Mouse (Mus musculus) ES-Bruce4 (cell line): ENCODE results near the gene 4931428F04Rik. TPM values are rescaled to one million over a fixed set of nuclear protein-coding genes. Genes with fewer than 3 reads are reported as not detected.

Source experiments
- H3K27ac ChIP-seq: 2 replicates; pipeline ENCODE4 v1.5.1; 2012; ENCODE audit warnings: low read length, inconsistent platforms; ENCODE audit not compliant: insufficient read depth
- H3K27me3 ChIP-seq: 2 replicates; pipeline ENCODE4 v1.6.1; 2012; ENCODE audit warnings: mild to moderate bottlenecking, low read length, inconsistent platforms; ENCODE audit not compliant: control insufficient read depth, poor library complexity, insufficient read depth, severe bottlenecking
- H3K36me3 ChIP-seq: 2 replicates; pipeline ENCODE4 v1.6.1; 2012; ENCODE audit warnings: inconsistent platforms, mild to moderate bottlenecking, low read length, moderate library complexity; ENCODE audit not compliant: control insufficient read depth, poor library complexity, insufficient read depth, severe bottlenecking
- H3K4me1 ChIP-seq: one replicate; pipeline ENCODE4 v1.8.1; 2011; ENCODE audit warnings: low read length; ENCODE audit not compliant: control insufficient read depth, insufficient read depth
- H3K4me3 ChIP-seq: 2 replicates; pipeline ENCODE4 v1.5.1; 2011; ENCODE audit warnings: low read depth, mild to moderate bottlenecking, low read length
- H3K9ac ChIP-seq: 2 replicates; pipeline ENCODE4 v1.6.1; 2012; ENCODE audit warnings: low read depth, mild to moderate bottlenecking, inconsistent platforms; ENCODE audit not compliant: poor library complexity, severe bottlenecking
- H3K9me3 ChIP-seq: replicated peaks from 2 replicates; pipeline ENCODE4 v1.6.1; 2012; ENCODE audit warnings: mild to moderate bottlenecking, low read length, inconsistent platforms; ENCODE audit not compliant: control insufficient read depth, poor library complexity, insufficient read depth, severe bottlenecking
- CTCF ChIP-seq: IDR thresholded peaks from one replicate; pipeline ENCODE4 v1.8.1; 2011; ENCODE audit warnings: low read depth, low read length
- EP300 ChIP-seq: IDR thresholded peaks from 2 replicates; pipeline ENCODE4 v1.6.1; 2011; ENCODE audit warnings: low read depth, low read length; ENCODE audit not compliant: insufficient read depth
- POLR2A ChIP-seq: IDR thresholded peaks from one replicate; pipeline ENCODE4 v1.8.1; 2011; ENCODE audit warnings: low read length; ENCODE audit not compliant: insufficient read depth
- polyA plus RNA-seq: library from polyadenylated mRNA; stranded (reverse); fragments of >200 nt; gene quantifications from 2 replicates; pipeline ENCODE4 v1.2.4, GENCODE M21; 2011; ENCODE audit warnings: low read depth; ENCODE audit not compliant: missing spikeins, insufficient read depth, insufficient read length

4931428F04Rik gene
- polyA plus RNA-seq, 1 experiment, result 9.4 TPM

GRCm38 (mm10) chr8:105305211-105306145 is 15.8 kb upstream of the 4931428F04Rik start, which contains the start of gene Elmo3:
Gene Elmo3 (plus strand): TSS chr8:105305601.
- TF ChIP-seq EP300 (peak; percentile 71; the same call in 1 of the 2 replicates), POLR2A (no peak)
- H3K27me3 ChIP-seq, result no peaks in the 10 kb centered on the region
- H3K4me1 ChIP-seq, result peaks cover 3% of the 10 kb centered on the region
- peak within 1 kb of the TSS; percentile 78 for H3K4me3 ChIP-seq
- H3K27ac ChIP-seq, result peak within 1 kb of the TSS; percentile 75
- no peaks in the 10 kb centered on the region for H3K9me3 ChIP-seq
- peaks cover 43% of the 10 kb centered on the region for H3K36me3 ChIP-seq
- peak within 1 kb of the TSS; percentile 62 for H3K9ac ChIP-seq

DNA sequence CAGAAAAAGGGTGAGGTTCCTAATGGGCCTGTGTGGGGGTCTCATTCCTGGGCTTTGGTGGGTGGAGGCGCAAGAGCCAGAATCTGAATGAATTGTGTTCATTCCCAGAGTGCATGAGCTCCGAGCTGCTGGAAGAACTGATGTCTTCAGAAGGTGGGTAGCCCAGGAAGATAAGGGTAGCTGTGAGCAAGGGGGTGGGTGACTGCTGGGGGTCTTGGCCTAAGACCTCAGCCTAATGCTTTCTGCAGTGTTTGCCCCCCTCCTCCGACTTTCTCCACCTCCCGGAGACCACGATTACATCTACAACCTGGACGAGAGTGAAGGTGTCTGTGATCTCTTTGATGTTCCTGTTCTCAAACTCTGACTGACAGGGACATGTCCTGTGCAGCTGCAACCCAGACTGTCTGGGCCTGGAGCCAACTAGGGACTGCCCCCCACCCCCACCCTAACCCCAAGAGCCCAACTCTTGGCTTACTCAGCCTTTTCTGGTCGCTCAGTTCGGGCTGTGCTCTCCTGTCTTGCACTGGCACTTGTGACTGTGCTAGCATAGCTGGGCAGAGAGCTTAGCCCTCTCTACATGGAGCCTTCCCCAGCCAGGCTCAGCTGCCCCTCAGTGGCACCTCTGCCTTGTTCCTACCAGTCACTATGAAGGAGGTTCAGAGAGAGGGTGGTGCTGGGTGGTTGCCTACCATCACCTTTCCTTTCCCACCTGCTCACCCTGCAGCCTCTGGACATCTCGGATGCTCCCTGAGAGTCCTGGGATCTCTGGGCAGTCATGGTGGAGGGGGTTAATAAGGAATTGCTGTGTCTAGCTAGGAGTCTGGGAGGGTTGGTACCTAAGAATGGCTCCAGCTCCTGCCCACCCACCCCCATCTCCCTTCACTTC is 14.9 kb upstream of the 4931428F04Rik start:
- TF ChIP-seq POLR2A (no peak), CTCF (no peak), EP300 (no peak)
- Histone ChIP-seq H3K9ac (no peak overlapping the region; the same call in 1 of the 2 replicates), H3K27me3 (no peaks in the 10 kb centered on the region), H3K4me3 (no peak overlapping the region), H3K27ac (peak overlapping the region; percentile 75), H3K36me3 (peaks cover 53% of the 10 kb centered on the region), H3K4me1 (peaks cover 3% of the 10 kb centered on the region), H3K9me3 (no peaks in the 10 kb centered on the region)

GRCm38 (mm10) chr8:105303874-105304273 is 14.2 kb upstream of the 4931428F04Rik start:
- H3K4me1 ChIP-seq, result peaks cover 3% of the 10 kb centered on the region
- no peaks in the 10 kb centered on the region for H3K9me3 ChIP-seq
- no peak overlapping the region for H3K4me3 ChIP-seq
- H3K27ac ChIP-seq, result peak overlapping the region; percentile 75
- no peak for TF ChIP-seq EP300
- no peak for TF ChIP-seq POLR2A
- no peak for TF ChIP-seq CTCF
- H3K36me3 ChIP-seq, result peaks cover 58% of the 10 kb centered on the region
- no peak overlapping the region for H3K9ac ChIP-seq
- H3K27me3 ChIP-seq, result no peaks in the 10 kb centered on the region

DNA sequence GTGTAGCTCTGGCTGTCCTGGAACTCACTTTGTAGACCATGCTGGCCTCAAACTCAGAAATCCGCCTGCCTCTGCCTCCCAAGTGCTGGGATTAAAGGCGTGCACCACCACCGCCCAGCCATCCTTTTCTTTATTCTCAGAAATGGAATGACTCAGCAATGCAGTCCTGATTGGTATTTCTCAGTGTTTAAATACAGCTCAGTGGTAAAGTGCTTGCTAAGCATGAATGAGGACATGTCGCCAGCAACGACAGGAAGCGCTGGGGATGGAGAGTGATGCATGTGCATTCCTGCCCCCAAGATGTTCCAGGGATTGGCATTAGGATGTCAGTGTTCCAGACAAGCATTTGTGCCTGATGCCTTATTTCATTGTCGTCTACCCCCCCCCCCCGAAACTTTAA is 13.7 kb upstream of the 4931428F04Rik start:
- H3K27me3 ChIP-seq, result no peaks in the 10 kb centered on the region
- peaks cover 5% of the 10 kb centered on the region for H3K4me1 ChIP-seq
- H3K4me3 ChIP-seq, result no peak overlapping the region
- H3K36me3 ChIP-seq, result peaks cover 60% of the 10 kb centered on the region
- H3K27ac ChIP-seq, result peak overlapping the region; percentile 75
- no peak for TF ChIP-seq EP300
- no peak for TF ChIP-seq POLR2A
- no peak for TF ChIP-seq CTCF
- no peaks in the 10 kb centered on the region for H3K9me3 ChIP-seq
- no peak overlapping the region for H3K9ac ChIP-seq

GRCm38 (mm10) chr8:105299962-105300361 is 10.3 kb upstream of the 4931428F04Rik start:
- H3K9me3 ChIP-seq, result no peaks in the 10 kb centered on the region
- H3K4me3 ChIP-seq, result no peak overlapping the region
- peaks cover 9% of the 10 kb centered on the region for H3K4me1 ChIP-seq
- no peaks in the 10 kb centered on the region for H3K27me3 ChIP-seq
- H3K27ac ChIP-seq, result no peak overlapping the region
- TF ChIP-seq POLR2A (no peak), EP300 (no peak), CTCF (no peak)
- peaks cover 54% of the 10 kb centered on the region for H3K36me3 ChIP-seq
- no peak overlapping the region for H3K9ac ChIP-seq
